Mouse (Mus musculus): ENCODE measurements around the gene Pld1. TPM values are rescaled to one million over a fixed set of nuclear protein-coding genes. Genes with fewer than 3 reads are reported as not detected.

Pld1 gene
- polyA plus RNA-seq, 1 experiment from 2014 or later, result 3.3 TPM

DNA sequence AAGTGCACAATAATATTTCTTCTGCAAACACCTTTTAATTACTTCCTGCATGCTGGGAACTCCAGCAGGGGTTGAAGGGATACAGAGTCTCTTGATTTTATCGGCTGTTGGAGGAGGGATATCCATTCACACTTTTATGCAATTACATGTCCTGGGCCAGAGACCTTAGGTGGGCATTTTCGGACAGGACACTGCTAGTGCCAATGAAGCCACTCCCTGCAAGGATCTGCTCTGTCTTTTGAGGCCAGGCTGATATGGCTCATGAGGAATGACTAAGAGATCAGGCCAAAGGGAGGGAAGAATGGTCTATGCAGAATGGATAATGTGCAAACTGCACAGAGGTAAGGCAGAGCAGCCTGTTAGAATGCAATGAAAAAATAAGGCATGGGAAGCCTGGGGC is 145.8 kb downstream of the Pld1 start:
- ATAC-seq (replicated peaks; ENCODE audit: insufficient number of reproducible peaks, low FRiP score, low TSS enrichment, low read depth) (no peak), DNase-seq (ENCODE audit: low spot score) (no peak)
- H3K27me3 ChIP-seq (ENCODE audit: control insufficient read depth, insufficient read depth, low read length), result no peaks in the 10 kb centered on the region
- no peaks in the 10 kb centered on the region for H3K4me1 ChIP-seq (ENCODE audit: control insufficient read depth, insufficient read depth, low read length)
- no peak overlapping the region for H3K27ac ChIP-seq (replicated peaks; ENCODE audit: low read depth, low read length)
- no peak overlapping the region for H3K9ac ChIP-seq (replicated peaks; ENCODE audit: low read length)
- H3K4me2 ChIP-seq (ENCODE audit: low read depth, low read length), result no peak overlapping the region
- 51% methylated on average over 2 of the region's 2 CpGs for WGBS
- no peaks in the 10 kb centered on the region for H3K9me3 ChIP-seq (replicated peaks; ENCODE audit: control insufficient read depth, low read length)
- no peak overlapping the region for H3K4me3 ChIP-seq (ENCODE audit: low read depth, low read length)
- H3K36me3 ChIP-seq (replicated peaks; ENCODE audit: control insufficient read depth, insufficient read depth, low read depth, low read length), result no peaks in the 10 kb centered on the region

GRCm38 (mm10) chr3:28091296-28091695 is 152.8 kb downstream of the Pld1 start:
- no peaks in the 10 kb centered on the region for H3K36me3 ChIP-seq (replicated peaks; ENCODE audit: control insufficient read depth, insufficient read depth, low read depth, low read length)
- WGBS, result 39% methylated on average over 1 of the region's 1 CpGs
- H3K9me3 ChIP-seq (replicated peaks; ENCODE audit: control insufficient read depth, low read length), result no peaks in the 10 kb centered on the region
- no peaks in the 10 kb centered on the region for H3K27me3 ChIP-seq (ENCODE audit: control insufficient read depth, insufficient read depth, low read length)
- no peak for DNase-seq (ENCODE audit: low spot score)
- no peaks in the 10 kb centered on the region for H3K4me1 ChIP-seq (ENCODE audit: control insufficient read depth, insufficient read depth, low read length)
- ATAC-seq (replicated peaks; ENCODE audit: insufficient number of reproducible peaks, low FRiP score, low TSS enrichment, low read depth), result no peak
- no peak overlapping the region for H3K27ac ChIP-seq (replicated peaks; ENCODE audit: low read depth, low read length)
- no peak overlapping the region for H3K9ac ChIP-seq (replicated peaks; ENCODE audit: low read length)
- no peak overlapping the region for H3K4me3 ChIP-seq (ENCODE audit: low read depth, low read length)
- no peak overlapping the region for H3K4me2 ChIP-seq (ENCODE audit: low read depth, low read length)

GRCm38 (mm10) chr3:28091741-28092140 is 153.2 kb downstream of the Pld1 start:
- no peak overlapping the region for H3K4me2 ChIP-seq (ENCODE audit: low read depth, low read length)
- no peak overlapping the region for H3K9ac ChIP-seq (replicated peaks; ENCODE audit: low read length)
- no peaks in the 10 kb centered on the region for H3K36me3 ChIP-seq (replicated peaks; ENCODE audit: control insufficient read depth, insufficient read depth, low read depth, low read length)
- no peaks in the 10 kb centered on the region for H3K9me3 ChIP-seq (replicated peaks; ENCODE audit: control insufficient read depth, low read length)
- 94% methylated on average over 2 of the region's 2 CpGs for WGBS
- no peak for ATAC-seq (replicated peaks; ENCODE audit: insufficient number of reproducible peaks, low FRiP score, low TSS enrichment, low read depth)
- H3K4me1 ChIP-seq (ENCODE audit: control insufficient read depth, insufficient read depth, low read length), result no peaks in the 10 kb centered on the region
- no peak overlapping the region for H3K4me3 ChIP-seq (ENCODE audit: low read depth, low read length)
- no peaks in the 10 kb centered on the region for H3K27me3 ChIP-seq (ENCODE audit: control insufficient read depth, insufficient read depth, low read length)
- DNase-seq (ENCODE audit: low spot score), result no peak
- no peak overlapping the region for H3K27ac ChIP-seq (replicated peaks; ENCODE audit: low read depth, low read length)

GRCm38 (mm10) chr3:28093684-28094302 is 155.3 kb downstream of the Pld1 start:
- Histone ChIP-seq H3K27ac (replicated peaks; ENCODE audit: low read depth, low read length) (no peak overlapping the region), H3K36me3 (replicated peaks; ENCODE audit: control insufficient read depth, insufficient read depth, low read depth, low read length) (no peaks in the 10 kb centered on the region), H3K9me3 (replicated peaks; ENCODE audit: control insufficient read depth, low read length) (no peaks in the 10 kb centered on the region), H3K9ac (replicated peaks; ENCODE audit: low read length) (no peak overlapping the region), H3K27me3 (ENCODE audit: control insufficient read depth, insufficient read depth, low read length) (no peaks in the 10 kb centered on the region), H3K4me3 (ENCODE audit: low read depth, low read length) (no peak overlapping the region), H3K4me2 (ENCODE audit: low read depth, low read length) (no peak overlapping the region), H3K4me1 (ENCODE audit: control insufficient read depth, insufficient read depth, low read length) (no peaks in the 10 kb centered on the region)
- ATAC-seq (replicated peaks; ENCODE audit: insufficient number of reproducible peaks, low FRiP score, low TSS enrichment, low read depth) (no peak), DNase-seq (ENCODE audit: low spot score) (no peak)
- 83% methylated on average over 9 of the region's 9 CpGs for WGBS

DNA sequence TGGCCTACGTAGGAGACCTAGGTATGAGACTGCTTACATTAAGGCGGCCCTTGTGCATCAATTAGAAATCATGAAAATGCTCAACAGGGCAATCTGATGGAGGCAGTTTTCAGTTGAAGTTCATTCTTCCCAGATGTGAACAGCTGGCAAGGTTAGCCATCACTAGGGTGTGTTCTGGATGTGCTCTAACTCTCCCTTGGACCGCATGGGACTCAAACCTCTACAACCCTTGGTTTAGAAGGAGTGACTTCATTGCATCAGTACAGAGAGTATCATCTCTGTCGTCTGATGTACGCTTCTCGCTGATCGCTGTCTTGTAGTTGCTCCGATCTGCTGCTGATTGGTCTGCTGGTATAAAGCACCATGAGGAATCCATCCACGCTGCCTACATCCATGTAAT is 157.0 kb downstream of the Pld1 start:
- DNase-seq (ENCODE audit: low spot score), result no peak
- Histone ChIP-seq H3K27ac (replicated peaks; ENCODE audit: low read depth, low read length) (no peak overlapping the region), H3K4me3 (ENCODE audit: low read depth, low read length) (no peak overlapping the region), H3K9me3 (replicated peaks; ENCODE audit: control insufficient read depth, low read length) (no peaks in the 10 kb centered on the region), H3K4me1 (ENCODE audit: control insufficient read depth, insufficient read depth, low read length) (no peaks in the 10 kb centered on the region), H3K9ac (replicated peaks; ENCODE audit: low read length) (no peak overlapping the region), H3K27me3 (ENCODE audit: control insufficient read depth, insufficient read depth, low read length) (no peaks in the 10 kb centered on the region), H3K36me3 (replicated peaks; ENCODE audit: control insufficient read depth, insufficient read depth, low read depth, low read length) (no peaks in the 10 kb centered on the region), H3K4me2 (ENCODE audit: low read depth, low read length) (no peak overlapping the region)
- no peak for ATAC-seq (replicated peaks; ENCODE audit: insufficient number of reproducible peaks, low FRiP score, low TSS enrichment, low read depth)
- 95% methylated on average over 9 of the region's 9 CpGs for WGBS

DNA sequence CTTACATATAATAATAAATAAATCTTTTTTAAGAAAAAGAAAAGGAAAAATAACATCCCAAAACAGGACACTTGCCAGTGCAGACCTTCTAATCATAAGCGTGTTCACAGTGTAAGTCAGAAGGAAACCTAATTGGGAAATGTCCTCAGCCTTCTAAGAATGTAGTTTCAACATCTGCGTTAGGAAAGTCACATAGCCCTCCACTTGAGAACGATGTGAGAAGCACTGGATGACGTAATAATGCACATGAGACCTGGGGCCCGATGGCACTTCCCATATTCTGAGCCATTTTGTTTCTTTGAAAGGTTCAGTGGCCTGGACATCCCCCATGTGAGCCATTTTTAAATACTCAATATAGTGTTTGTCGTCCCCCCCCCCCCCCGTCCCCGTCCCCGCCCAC is 160.7 kb downstream of the Pld1 start:
- H3K27ac ChIP-seq (replicated peaks; ENCODE audit: low read depth, low read length), result no peak overlapping the region
- ATAC-seq (replicated peaks; ENCODE audit: insufficient number of reproducible peaks, low FRiP score, low TSS enrichment, low read depth) (no peak), DNase-seq (ENCODE audit: low spot score) (no peak)
- 93% methylated on average over 6 of the region's 9 CpGs for WGBS
- no peaks in the 10 kb centered on the region for H3K4me1 ChIP-seq (ENCODE audit: control insufficient read depth, insufficient read depth, low read length)
- no peaks in the 10 kb centered on the region for H3K9me3 ChIP-seq (replicated peaks; ENCODE audit: control insufficient read depth, low read length)
- H3K27me3 ChIP-seq (ENCODE audit: control insufficient read depth, insufficient read depth, low read length), result no peaks in the 10 kb centered on the region
- H3K4me2 ChIP-seq (ENCODE audit: low read depth, low read length), result no peak overlapping the region
- H3K9ac ChIP-seq (replicated peaks; ENCODE audit: low read length), result no peak overlapping the region
- H3K4me3 ChIP-seq (ENCODE audit: low read depth, low read length), result no peak overlapping the region
- H3K36me3 ChIP-seq (replicated peaks; ENCODE audit: control insufficient read depth, insufficient read depth, low read depth, low read length), result no peaks in the 10 kb centered on the region

GRCm38 (mm10) chr3:28104992-28105391 is 166.5 kb downstream of the Pld1 start:
- H3K4me1 ChIP-seq (ENCODE audit: control insufficient read depth, insufficient read depth, low read length), result no peaks in the 10 kb centered on the region
- H3K4me3 ChIP-seq (ENCODE audit: low read depth, low read length), result no peak overlapping the region
- no peaks in the 10 kb centered on the region for H3K27me3 ChIP-seq (ENCODE audit: control insufficient read depth, insufficient read depth, low read length)
- no peaks in the 10 kb centered on the region for H3K9me3 ChIP-seq (replicated peaks; ENCODE audit: control insufficient read depth, low read length)
- H3K27ac ChIP-seq (replicated peaks; ENCODE audit: low read depth, low read length), result no peak overlapping the region
- DNase-seq (ENCODE audit: low spot score), result no peak
- WGBS, result 79% methylated on average over 1 of the region's 1 CpGs
- H3K9ac ChIP-seq (replicated peaks; ENCODE audit: low read length), result no peak overlapping the region
- no peak overlapping the region for H3K4me2 ChIP-seq (ENCODE audit: low read depth, low read length)
- ATAC-seq (replicated peaks; ENCODE audit: insufficient number of reproducible peaks, low FRiP score, low TSS enrichment, low read depth), result no peak
- no peaks in the 10 kb centered on the region for H3K36me3 ChIP-seq (replicated peaks; ENCODE audit: control insufficient read depth, insufficient read depth, low read depth, low read length)

- ATAC-seq (replicated peaks; ENCODE audit: insufficient number of reproducible peaks, low FRiP score, low TSS enrichment, low read depth) (no peak; the same call in 1 of the 2 replicates), DNase-seq (ENCODE audit: low spot score) (peak; percentile 71)
- H3K9me3 ChIP-seq (replicated peaks; ENCODE audit: control insufficient read depth, low read length), result no peaks in the 10 kb centered on the region
- no peak overlapping the region for H3K4me3 ChIP-seq (ENCODE audit: low read depth, low read length)
- H3K4me1 ChIP-seq (ENCODE audit: control insufficient read depth, insufficient read depth, low read length), result no peaks in the 10 kb centered on the region
- 46% methylated on average over 6 of the region's 6 CpGs for WGBS
- H3K36me3 ChIP-seq (replicated peaks; ENCODE audit: control insufficient read depth, insufficient read depth, low read depth, low read length), result no peaks in the 10 kb centered on the region
- no peak overlapping the region for H3K9ac ChIP-seq (replicated peaks; ENCODE audit: low read length)
- H3K27me3 ChIP-seq (ENCODE audit: control insufficient read depth, insufficient read depth, low read length), result no peaks in the 10 kb centered on the region
- no peak overlapping the region for H3K4me2 ChIP-seq (ENCODE audit: low read depth, low read length)
- no peak overlapping the region for H3K27ac ChIP-seq (replicated peaks; ENCODE audit: low read depth, low read length)
These were observed 169.0 kb downstream of the Pld1 start for GRCm38 (mm10) chr3:28107446-28108004.
